Mouse (Mus musculus) myocyte (in vitro differentiated cells): ENCODE data around the gene Epb41l5. TPM values are rescaled to one million over a fixed set of nuclear protein-coding genes. Genes with fewer than 3 reads are reported as not detected.

Experiments
- H3K27me3 ChIP-seq: one replicate; pipeline ENCODE4 v1.6.1; 2011; ENCODE audit not compliant: control insufficient read depth, insufficient read depth, insufficient read length
- H3K36me3 ChIP-seq: one replicate; pipeline ENCODE4 v1.6.1; 2011; ENCODE audit not compliant: control insufficient read depth, insufficient read depth
- H3K4me2 ChIP-seq: one replicate; pipeline ENCODE4 v1.6.1; 2011; ENCODE audit warnings: low read depth, control low read depth
- H3K4me3 ChIP-seq: one replicate; pipeline ENCODE4 v1.5.1; 2011; ENCODE audit warnings: mild to moderate bottlenecking, control low read depth, moderate library complexity
- H3K79me2 ChIP-seq: one replicate; pipeline ENCODE4 v1.6.1; 2011; ENCODE audit not compliant: control insufficient read depth, insufficient read depth
- H3ac ChIP-seq: one replicate; pipeline ENCODE4 v1.6.1; 2011; ENCODE audit not compliant: control insufficient read depth, insufficient read length
- CEBPB ChIP-seq: IDR thresholded peaks from 2 replicates; pipeline ENCODE4 v1.6.1; 2011; ENCODE audit warnings: mild to moderate bottlenecking, moderate library complexity; ENCODE audit not compliant: poor library complexity, insufficient read depth, severe bottlenecking
- E2F4 ChIP-seq: IDR thresholded peaks from one replicate; pipeline ENCODE4 v1.6.1; 2011; ENCODE audit warnings: mild to moderate bottlenecking, control low read depth, moderate library complexity; ENCODE audit not compliant: insufficient read depth
- MAX ChIP-seq: IDR thresholded peaks from one replicate; pipeline ENCODE4 v1.6.1; 2011; ENCODE audit warnings: low read depth, mild to moderate bottlenecking, control low read depth
- MYOD1 ChIP-seq, 3 experiments: IDR thresholded peaks; one replicate each; pipeline ENCODE4 v1.6.1; 2011; ENCODE audit warnings: control low read depth in 2 of 3, low read depth in 2 of 3, mild to moderate bottlenecking in 2 of 3, moderate library complexity in 1 of 3; ENCODE audit not compliant: insufficient read length in 2 of 3, control insufficient read depth in 1 of 3
- MYOG ChIP-seq, 3 experiments: IDR thresholded peaks; one replicate each; pipeline ENCODE4 v1.6.1; 2011; ENCODE audit warnings: control low read depth in 2 of 3, low read depth in 2 of 3, mild to moderate bottlenecking in 2 of 3; ENCODE audit not compliant: insufficient read length in 2 of 3, control insufficient read depth in 1 of 3, insufficient read depth in 1 of 3
- POLR2A ChIP-seq: IDR thresholded peaks from one replicate; pipeline ENCODE4 v1.6.1; 2011; ENCODE audit warnings: low read depth, mild to moderate bottlenecking, control low read depth, moderate library complexity; ENCODE audit not compliant: insufficient read length
- POLR2AphosphoS2 ChIP-seq: IDR thresholded peaks from one replicate; pipeline ENCODE4 v1.6.1; 2011; ENCODE audit warnings: low read depth, control low read depth; ENCODE audit not compliant: insufficient read length
- REST ChIP-seq: IDR thresholded peaks from one replicate; pipeline ENCODE4 v1.6.1; 2011; ENCODE audit warnings: mild to moderate bottlenecking, control low read depth, moderate library complexity; ENCODE audit not compliant: insufficient read depth, insufficient read length
- SRF ChIP-seq: IDR thresholded peaks from one replicate; pipeline ENCODE4 v1.6.1; 2011; ENCODE audit warnings: low read depth; ENCODE audit not compliant: control insufficient read depth, insufficient read length
- TCF12 ChIP-seq: IDR thresholded peaks from one replicate; pipeline ENCODE4 v1.6.1; 2011; ENCODE audit warnings: mild to moderate bottlenecking, control low read depth; ENCODE audit not compliant: poor library complexity, insufficient read depth, severe bottlenecking
- TCF3 ChIP-seq: IDR thresholded peaks from one replicate; pipeline ENCODE4 v1.6.1; 2011; ENCODE audit warnings: low read depth, control low read depth; ENCODE audit not compliant: insufficient read length
- USF1 ChIP-seq: IDR thresholded peaks from one replicate; pipeline ENCODE4 v1.6.1; 2011; ENCODE audit warnings: low read depth, mild to moderate bottlenecking, control low read depth, moderate library complexity
- polyA plus RNA-seq: library from polyadenylated mRNA; unstranded; fragments of >200 nt; fragmentation: generic; extraction: Trizol; gene quantifications from one replicate; pipeline ENCODE4 v1.2.1, GENCODE M21; 2012; ENCODE audit warnings: missing spikeins

Epb41l5 gene
- polyA plus RNA-seq, 1 experiment = 2.1 TPM

DNA sequence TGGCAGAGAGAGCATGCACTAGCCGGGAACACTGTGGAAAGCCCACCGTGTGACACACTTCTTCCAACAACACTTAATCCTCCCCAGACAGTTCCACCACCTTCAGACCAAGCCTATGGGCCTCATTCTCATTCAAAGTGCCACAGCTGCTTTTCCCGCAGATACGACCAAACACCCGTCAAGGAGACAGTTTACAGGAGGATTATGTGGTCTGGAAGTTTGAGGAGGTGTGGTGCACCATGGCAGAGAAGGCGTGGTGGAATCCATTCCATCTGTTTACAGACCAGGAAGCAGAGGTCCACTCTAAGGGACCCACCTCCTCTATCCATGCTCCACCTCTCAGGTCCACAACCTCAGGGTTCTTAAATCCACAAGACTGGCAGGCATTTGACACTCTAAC is 129.5 kb downstream of the Epb41l5 start:
- Histone ChIP-seq H3K4me3 (no peak overlapping the region), H3K79me2 (no peaks in the 10 kb centered on the region), H3K4me2 (no peak overlapping the region), H3ac (no peak overlapping the region), H3K27me3 (no peaks in the 10 kb centered on the region), H3K36me3 (no peaks in the 10 kb centered on the region)
- TF ChIP-seq POLR2AphosphoS2 (no peak), USF1 (no peak), POLR2A (no peak), CEBPB (no peak), MAX (no peak), TCF3 (no peak)

DNA sequence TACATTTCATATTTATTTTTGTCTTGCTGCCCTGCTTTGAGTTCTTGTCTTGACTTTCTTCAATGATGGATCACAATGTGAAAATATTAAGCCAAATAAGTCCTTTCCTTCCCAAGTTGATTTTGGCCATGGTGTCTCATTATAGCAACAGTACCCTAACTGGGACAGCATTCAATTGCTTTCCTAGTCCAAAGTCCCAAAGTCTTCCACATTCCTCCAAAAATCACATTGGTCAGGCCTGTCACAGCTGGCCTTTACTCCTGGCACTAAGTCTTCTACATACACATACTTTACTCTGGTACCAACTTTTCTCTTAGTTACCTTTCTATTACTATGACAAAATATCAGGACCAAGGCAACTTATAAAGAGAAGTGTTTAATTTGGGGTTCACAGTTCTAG is 130.0 kb downstream of the Epb41l5 start:
- Histone ChIP-seq H3K4me3 (no peak overlapping the region), H3K27me3 (no peaks in the 10 kb centered on the region), H3ac (no peak overlapping the region), H3K79me2 (no peaks in the 10 kb centered on the region), H3K4me2 (no peak overlapping the region), H3K36me3 (no peaks in the 10 kb centered on the region)
- TF ChIP-seq E2F4 (no peak), POLR2A (no peak), MYOD1 (IDR thresholded peaks at IDR 0.05; ENCODE audit: control insufficient read depth in 1 of 3, insufficient read length in 2 of 3, low read depth in 2 of 3) (no peak), POLR2AphosphoS2 (no peak), USF1 (no peak), TCF12 (no peak), SRF (no peak), MYOG (IDR thresholded peaks at IDR 0.05; ENCODE audit: control insufficient read depth in 1 of 3, insufficient read depth in 1 of 3, insufficient read length in 2 of 3, low read depth in 2 of 3) (no peak), REST (no peak), CEBPB (no peak)

DNA sequence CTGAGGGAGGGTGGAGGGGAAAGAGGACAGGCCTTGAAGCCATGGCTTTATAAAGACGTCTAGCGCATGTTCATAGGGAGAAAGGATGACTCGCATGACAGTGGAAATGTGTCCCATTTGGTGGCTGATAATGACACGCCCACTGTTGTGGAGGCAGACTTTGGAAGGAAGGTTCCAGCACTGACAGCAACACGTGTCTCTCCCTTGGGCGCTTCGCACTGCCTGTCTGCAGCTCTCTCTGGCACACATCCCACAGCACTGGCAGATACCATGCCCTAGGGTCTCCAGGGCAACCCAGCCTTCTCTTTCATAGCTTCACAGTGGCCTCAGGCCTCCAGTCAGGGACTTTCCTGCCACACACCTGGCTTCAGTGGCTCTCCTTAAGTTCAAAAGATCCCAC is 130.7 kb downstream of the Epb41l5 start:
- Histone ChIP-seq H3ac (no peak overlapping the region), H3K4me3 (no peak overlapping the region), H3K79me2 (no peaks in the 10 kb centered on the region), H3K27me3 (no peaks in the 10 kb centered on the region), H3K4me2 (no peak overlapping the region), H3K36me3 (no peaks in the 10 kb centered on the region)
- peak in 1 of 3 experiments; percentile 6 for TF ChIP-seq MYOD1 (IDR thresholded peaks at IDR 0.05; ENCODE audit: control insufficient read depth in 1 of 3, insufficient read length in 2 of 3, low read depth in 2 of 3)
- no peak for TF ChIP-seq MAX
- TF ChIP-seq TCF12 = no peak
- no peak for TF ChIP-seq TCF3
- TF ChIP-seq POLR2A = no peak
- no peak for TF ChIP-seq POLR2AphosphoS2

DNA sequence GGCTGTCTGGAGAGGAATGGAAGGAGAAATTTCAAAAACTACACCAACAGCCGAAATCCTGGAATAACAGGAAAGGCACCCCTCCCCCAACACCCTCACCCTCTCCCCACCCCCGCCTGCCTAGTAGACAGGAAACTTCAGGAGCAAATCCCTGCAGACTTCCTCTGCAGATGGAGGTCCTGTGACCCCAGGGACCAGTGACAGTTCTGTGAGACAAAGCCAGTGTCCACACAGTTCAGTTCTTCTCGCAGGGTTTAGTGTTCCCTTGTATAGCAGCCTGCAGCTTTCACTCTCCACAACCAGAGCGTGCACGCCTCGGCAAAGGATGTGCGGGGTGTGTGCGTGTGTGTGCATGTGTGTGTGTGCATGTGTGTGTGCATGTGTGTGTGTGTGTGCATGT is 137.9 kb downstream of the Epb41l5 start:
- H3ac ChIP-seq = no peak overlapping the region
- no peaks in the 10 kb centered on the region for H3K27me3 ChIP-seq
- no peaks in the 10 kb centered on the region for H3K79me2 ChIP-seq
- no peaks in the 10 kb centered on the region for H3K36me3 ChIP-seq
- no peak overlapping the region for H3K4me3 ChIP-seq
- TF ChIP-seq CEBPB (no peak), POLR2A (no peak), POLR2AphosphoS2 (no peak), SRF (no peak), REST (no peak), MYOG (IDR thresholded peaks at IDR 0.05; ENCODE audit: control insufficient read depth in 1 of 3, insufficient read depth in 1 of 3, insufficient read length in 2 of 3, low read depth in 2 of 3) (no peak), MAX (no peak), MYOD1 (IDR thresholded peaks at IDR 0.05; ENCODE audit: control insufficient read depth in 1 of 3, insufficient read length in 2 of 3, low read depth in 2 of 3) (no peak), TCF12 (no peak)
- no peak overlapping the region for H3K4me2 ChIP-seq

DNA sequence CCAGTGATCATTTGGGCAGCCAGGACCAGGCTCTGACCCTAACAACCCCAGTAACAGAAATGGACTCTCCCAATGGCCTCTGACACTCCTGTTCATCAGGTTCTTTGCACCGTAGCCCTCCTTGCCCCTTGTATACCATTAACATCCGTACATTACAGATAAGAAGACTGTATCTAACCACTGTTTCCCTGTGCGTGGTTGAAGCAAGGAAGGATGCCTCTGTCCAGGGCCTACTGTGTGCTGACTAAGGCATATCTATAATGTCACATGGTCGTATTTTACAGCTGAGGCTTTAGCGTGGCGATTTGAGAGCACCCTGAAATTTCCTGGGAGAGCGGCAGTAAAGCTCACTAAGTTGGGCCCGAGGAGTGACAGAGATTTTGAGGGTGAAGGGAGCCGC is 138.4 kb downstream of the Epb41l5 start:
- Histone ChIP-seq H3K4me3 (no peak overlapping the region), H3K4me2 (no peak overlapping the region), H3K79me2 (no peaks in the 10 kb centered on the region), H3K36me3 (no peaks in the 10 kb centered on the region), H3K27me3 (no peaks in the 10 kb centered on the region), H3ac (no peak overlapping the region)
- TF ChIP-seq USF1 = no peak
- TF ChIP-seq MAX = no peak
- no peak for TF ChIP-seq POLR2AphosphoS2
- no peak for TF ChIP-seq CEBPB
- TF ChIP-seq POLR2A = no peak
- no peak for TF ChIP-seq MYOD1 (IDR thresholded peaks at IDR 0.05; ENCODE audit: control insufficient read depth in 1 of 3, insufficient read length in 2 of 3, low read depth in 2 of 3)
- no peak for TF ChIP-seq TCF12
- TF ChIP-seq E2F4 = no peak
- no peak for TF ChIP-seq SRF
- no peak for TF ChIP-seq REST
- no peak for TF ChIP-seq MYOG (IDR thresholded peaks at IDR 0.05; ENCODE audit: control insufficient read depth in 1 of 3, insufficient read depth in 1 of 3, insufficient read length in 2 of 3, low read depth in 2 of 3)
- no peak for TF ChIP-seq TCF3
